Mouse (Mus musculus): ENCODE measurements around the gene Anapc15-ps. TPM values are rescaled to one million over a fixed set of nuclear protein-coding genes. Genes with fewer than 3 reads are reported as not detected.

The Anapc15-ps gene
- total RNA-seq (2023) = not detected

GRCm38 (mm10) chr10:95673351-95673750 lies at the start of gene Anapc15-ps:
Gene Anapc15-ps, minus strand, starts transcription at chr10:95673451.

Other genes with a start within 250 kb of the Anapc15-ps start
- 46.6 TPM for gene Mrpl42, start 171.5 kb downstream of the Anapc15-ps start, total RNA-seq (2023)
- 113 TPM for gene Ube2n, start 158.3 kb downstream of the Anapc15-ps start, total RNA-seq (2023)
- 16.0 TPM for gene Nudt4, start 109.3 kb downstream of the Anapc15-ps start, total RNA-seq (2023)
- gene Gm33543, start 169.5 kb upstream of the Anapc15-ps start, total RNA-seq (2023) = not detected

Data from CD8-positive naive resting alpha-beta T cell, adult 57 days (primary cell).